Mouse (Mus musculus): ENCODE measurements around the gene 9030025P20Rik. TPM values are rescaled to one million over a fixed set of nuclear protein-coding genes. Genes with fewer than 3 reads are reported as not detected.
A peak's percentile ranks its signal among the peaks of the same experiment; 100 is the strongest.
"Not testable (repeated sequence)": the region's sequence is repeated elsewhere in the genome, so short reads cannot be mapped to it uniquely, and the experiment has no call there.

Gene 9030025P20Rik
- polyA plus RNA-seq, 1 experiment from 2014 or later = 6.4 TPM

DNA sequence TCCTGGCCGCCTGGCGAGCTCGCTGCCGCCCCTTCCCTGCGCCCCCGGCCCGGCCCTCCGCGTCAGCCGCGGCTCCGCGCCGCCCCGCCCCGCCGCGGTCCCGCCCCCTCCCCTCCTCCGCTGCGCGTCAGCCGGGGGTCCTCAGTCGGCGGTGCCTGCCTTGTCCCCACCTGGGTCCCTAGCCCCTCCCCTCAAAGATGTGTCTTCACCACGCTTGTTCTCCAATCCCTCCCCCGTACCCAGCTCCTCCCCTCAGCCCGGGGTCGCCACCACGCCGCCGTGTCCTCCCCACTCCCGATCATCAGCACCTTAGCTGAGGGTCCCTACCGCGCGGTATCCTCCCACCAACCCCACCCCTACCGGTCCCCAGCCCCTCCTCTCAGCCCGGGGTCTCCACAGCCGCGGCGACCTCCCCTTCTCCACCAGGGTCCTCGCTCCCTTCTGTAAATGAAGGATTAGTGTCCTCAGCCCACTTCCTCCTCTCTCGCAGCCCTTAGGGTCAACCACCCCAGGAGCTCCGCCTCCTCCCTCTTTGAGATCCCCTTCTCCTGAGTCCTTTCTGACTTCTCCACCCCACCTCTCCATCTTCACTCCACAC, 16.6 kb upstream of the 9030025P20Rik start:
- not testable (repeated sequence) for H3K27me3 ChIP-seq (ENCODE audit: control insufficient read depth, insufficient read depth, low read length); H3K4me1 ChIP-seq (ENCODE audit: control insufficient read depth, insufficient read depth, low read length); H3K9me3 ChIP-seq (replicated peaks; ENCODE audit: control insufficient read depth, low read length); H3K36me3 ChIP-seq (ENCODE audit: control insufficient read depth, insufficient read depth); H3K4me3 ChIP-seq (ENCODE audit: low read length); H3K4me2 ChIP-seq (ENCODE audit: low read depth, low read length); H3K27ac ChIP-seq (ENCODE audit: low read length); H3K9ac ChIP-seq (ENCODE audit: low read length)
- no CpG with 5 or more reads among the region's 44 CpGs for WGBS
- peak; percentile 81 for ATAC-seq (replicated peaks; ENCODE audit: extremely low read depth, insufficient read depth, low FRiP score)

DNA sequence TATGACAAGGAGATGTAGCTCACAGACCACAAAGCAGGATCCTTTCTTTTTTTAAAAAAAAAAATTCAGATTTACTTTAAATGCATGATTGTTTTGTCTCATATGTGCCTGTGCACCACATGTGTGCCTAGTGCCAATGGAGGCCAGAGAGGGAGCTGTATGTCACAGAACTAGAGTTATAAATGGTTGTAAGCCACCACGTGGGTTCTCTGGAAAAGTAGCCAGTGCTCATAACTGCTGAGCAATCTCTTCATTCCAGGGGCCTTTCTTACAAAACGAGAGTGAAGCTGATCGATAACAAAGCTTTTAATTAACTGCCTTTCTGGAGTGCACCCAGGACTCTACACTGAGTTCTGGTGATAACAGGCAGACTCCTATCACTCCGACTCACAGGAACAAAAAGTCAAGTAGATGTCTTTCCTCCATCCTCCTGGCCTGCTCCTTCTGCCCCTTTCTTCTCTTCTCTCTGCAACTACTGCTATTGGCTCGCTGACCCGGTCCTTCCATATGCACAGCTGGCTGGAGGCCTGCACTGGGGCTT, 9.8 kb upstream of the 9030025P20Rik start:
- not testable (repeated sequence) for H3K36me3 ChIP-seq (ENCODE audit: control insufficient read depth, insufficient read depth); ATAC-seq (replicated peaks; ENCODE audit: extremely low read depth, insufficient read depth, low FRiP score)

GRCm38 (mm10) chr17:14977718-14978361, 428 bp upstream of the 9030025P20Rik start:
- H3K27ac ChIP-seq (ENCODE audit: low read length); H3K4me3 ChIP-seq (ENCODE audit: low read length); H3K9ac ChIP-seq (ENCODE audit: low read length); ATAC-seq (replicated peaks; ENCODE audit: extremely low read depth, insufficient read depth, low FRiP score); H3K4me1 ChIP-seq (ENCODE audit: control insufficient read depth, insufficient read depth, low read length); H3K9me3 ChIP-seq (replicated peaks; ENCODE audit: control insufficient read depth, low read length); H3K4me2 ChIP-seq (ENCODE audit: low read depth, low read length); H3K27me3 ChIP-seq (ENCODE audit: control insufficient read depth, insufficient read depth, low read length); H3K36me3 ChIP-seq (ENCODE audit: control insufficient read depth, insufficient read depth): not testable (repeated sequence)
- WGBS = under 1% methylated on average over 4 of the region's 7 CpGs

More for the DNA sequence above, 9.8 kb upstream of the 9030025P20Rik start:
- not testable (repeated sequence) for H3K4me3 ChIP-seq (ENCODE audit: low read length); H3K4me1 ChIP-seq (ENCODE audit: control insufficient read depth, insufficient read depth, low read length); H3K27me3 ChIP-seq (ENCODE audit: control insufficient read depth, insufficient read depth, low read length); H3K9ac ChIP-seq (ENCODE audit: low read length); H3K27ac ChIP-seq (ENCODE audit: low read length); H3K4me2 ChIP-seq (ENCODE audit: low read depth, low read length); H3K9me3 ChIP-seq (replicated peaks; ENCODE audit: control insufficient read depth, low read length)
- WGBS = no CpG with 5 or more reads among the region's 6 CpGs

GRCm38 (mm10) chr17:14990116-14990702, 11.9 kb downstream of the 9030025P20Rik start:
- H3K9ac ChIP-seq (ENCODE audit: low read length); H3K4me3 ChIP-seq (ENCODE audit: low read length); H3K27ac ChIP-seq (ENCODE audit: low read length); H3K36me3 ChIP-seq (ENCODE audit: control insufficient read depth, insufficient read depth); H3K4me2 ChIP-seq (ENCODE audit: low read depth, low read length); ATAC-seq (replicated peaks; ENCODE audit: extremely low read depth, insufficient read depth, low FRiP score); H3K4me1 ChIP-seq (ENCODE audit: control insufficient read depth, insufficient read depth, low read length); H3K9me3 ChIP-seq (replicated peaks; ENCODE audit: control insufficient read depth, low read length); H3K27me3 ChIP-seq (ENCODE audit: control insufficient read depth, insufficient read depth, low read length): not testable (repeated sequence)
- WGBS = 82% methylated on average over 4 of the region's 5 CpGs

- H3K27me3 ChIP-seq (ENCODE audit: control insufficient read depth, insufficient read depth, low read length) = not testable (repeated sequence)
Measured at GRCm38 (mm10) chr17:14992522-14993138, 14.4 kb downstream of the 9030025P20Rik start.

DNA sequence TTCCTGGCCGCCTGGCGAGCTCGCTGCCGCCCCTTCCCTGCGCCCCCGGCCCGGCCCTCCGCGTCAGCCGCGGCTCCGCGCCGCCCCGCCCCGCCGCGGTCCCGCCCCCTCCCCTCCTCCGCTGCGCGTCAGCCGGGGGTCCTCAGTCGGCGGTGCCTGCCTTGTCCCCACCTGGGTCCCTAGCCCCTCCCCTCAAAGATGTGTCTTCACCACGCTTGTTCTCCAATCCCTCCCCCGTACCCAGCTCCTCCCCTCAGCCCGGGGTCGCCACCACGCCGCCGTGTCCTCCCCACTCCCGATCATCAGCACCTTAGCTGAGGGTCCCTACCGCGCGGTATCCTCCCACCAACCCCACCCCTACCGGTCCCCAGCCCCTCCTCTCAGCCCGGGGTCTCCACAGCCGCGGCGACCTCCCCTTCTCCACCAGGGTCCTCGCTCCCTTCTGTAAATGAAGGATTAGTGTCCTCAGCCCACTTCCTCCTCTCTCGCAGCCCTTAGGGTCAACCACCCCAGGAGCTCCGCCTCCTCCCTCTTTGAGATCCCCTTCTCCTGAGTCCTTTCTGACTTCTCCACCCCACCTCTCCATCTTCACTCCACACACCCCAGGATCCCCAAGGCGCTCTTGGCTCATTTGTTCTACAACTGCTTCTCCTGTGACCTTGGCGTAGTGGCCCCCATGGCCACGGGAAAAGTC, 15.0 kb downstream of the 9030025P20Rik start:
- not testable (repeated sequence) for H3K9me3 ChIP-seq (replicated peaks; ENCODE audit: control insufficient read depth, low read length); H3K27ac ChIP-seq (ENCODE audit: low read length); H3K27me3 ChIP-seq (ENCODE audit: control insufficient read depth, insufficient read depth, low read length); H3K36me3 ChIP-seq (ENCODE audit: control insufficient read depth, insufficient read depth); H3K4me1 ChIP-seq (ENCODE audit: control insufficient read depth, insufficient read depth, low read length); H3K4me3 ChIP-seq (ENCODE audit: low read length); H3K4me2 ChIP-seq (ENCODE audit: low read depth, low read length); H3K9ac ChIP-seq (ENCODE audit: low read length)
- WGBS = no CpG with 5 or more reads among the region's 47 CpGs
- ATAC-seq (replicated peaks; ENCODE audit: extremely low read depth, insufficient read depth, low FRiP score) = peak; percentile 85

More at GRCm38 (mm10) chr17:14992522-14993138, 14.4 kb downstream of the 9030025P20Rik start:
- H3K27ac ChIP-seq (ENCODE audit: low read length); H3K36me3 ChIP-seq (ENCODE audit: control insufficient read depth, insufficient read depth); H3K4me3 ChIP-seq (ENCODE audit: low read length); H3K9me3 ChIP-seq (replicated peaks; ENCODE audit: control insufficient read depth, low read length); H3K4me2 ChIP-seq (ENCODE audit: low read depth, low read length); H3K4me1 ChIP-seq (ENCODE audit: control insufficient read depth, insufficient read depth, low read length); H3K9ac ChIP-seq (ENCODE audit: low read length): not testable (repeated sequence)
- WGBS = no CpG with 5 or more reads among the region's 98 CpGs
- ATAC-seq (replicated peaks; ENCODE audit: extremely low read depth, insufficient read depth, low FRiP score) = peak; percentile 85

GRCm38 (mm10) chr17:14994140-14994539, 15.9 kb downstream of the 9030025P20Rik start:
- no CpG with 5 or more reads among the region's 5 CpGs for WGBS

DNA sequence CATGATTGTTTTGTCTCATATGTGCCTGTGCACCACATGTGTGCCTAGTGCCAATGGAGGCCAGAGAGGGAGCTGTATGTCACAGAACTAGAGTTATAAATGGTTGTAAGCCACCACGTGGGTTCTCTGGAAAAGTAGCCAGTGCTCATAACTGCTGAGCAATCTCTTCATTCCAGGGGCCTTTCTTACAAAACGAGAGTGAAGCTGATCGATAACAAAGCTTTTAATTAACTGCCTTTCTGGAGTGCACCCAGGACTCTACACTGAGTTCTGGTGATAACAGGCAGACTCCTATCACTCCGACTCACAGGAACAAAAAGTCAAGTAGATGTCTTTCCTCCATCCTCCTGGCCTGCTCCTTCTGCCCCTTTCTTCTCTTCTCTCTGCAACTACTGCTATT, 21.8 kb downstream of the 9030025P20Rik start:
- not testable (repeated sequence) for H3K4me3 ChIP-seq (ENCODE audit: low read length); H3K27me3 ChIP-seq (ENCODE audit: control insufficient read depth, insufficient read depth, low read length); H3K4me1 ChIP-seq (ENCODE audit: control insufficient read depth, insufficient read depth, low read length); H3K9me3 ChIP-seq (replicated peaks; ENCODE audit: control insufficient read depth, low read length); ATAC-seq (replicated peaks; ENCODE audit: extremely low read depth, insufficient read depth, low FRiP score); H3K4me2 ChIP-seq (ENCODE audit: low read depth, low read length); H3K9ac ChIP-seq (ENCODE audit: low read length); H3K27ac ChIP-seq (ENCODE audit: low read length); H3K36me3 ChIP-seq (ENCODE audit: control insufficient read depth, insufficient read depth)
- WGBS = no CpG with 5 or more reads among the region's 4 CpGs

More at GRCm38 (mm10) chr17:14994140-14994539, 15.9 kb downstream of the 9030025P20Rik start:
- H3K27me3 ChIP-seq (ENCODE audit: control insufficient read depth, insufficient read depth, low read length); ATAC-seq (replicated peaks; ENCODE audit: extremely low read depth, insufficient read depth, low FRiP score); H3K9me3 ChIP-seq (replicated peaks; ENCODE audit: control insufficient read depth, low read length); H3K4me2 ChIP-seq (ENCODE audit: low read depth, low read length); H3K4me3 ChIP-seq (ENCODE audit: low read length); H3K9ac ChIP-seq (ENCODE audit: low read length); H3K27ac ChIP-seq (ENCODE audit: low read length); H3K36me3 ChIP-seq (ENCODE audit: control insufficient read depth, insufficient read depth); H3K4me1 ChIP-seq (ENCODE audit: control insufficient read depth, insufficient read depth, low read length): not testable (repeated sequence)

All from heart, embryonic 16.5 days (tissue).